Mouse (Mus musculus) testis, postnatal 10 days (tissue): ENCODE results near the gene Serpina6.

Experiments
- DNase-seq: peaks from one replicate; pipeline ENCODE4 v3.0.0; 2021; ENCODE audit warnings: low spot score

The Serpina6 gene

GRCm38 (mm10) chr12:103655123-103656044 lies 1.6 kb downstream of the Serpina6 start:
- no peak for DNase-seq

DNA sequence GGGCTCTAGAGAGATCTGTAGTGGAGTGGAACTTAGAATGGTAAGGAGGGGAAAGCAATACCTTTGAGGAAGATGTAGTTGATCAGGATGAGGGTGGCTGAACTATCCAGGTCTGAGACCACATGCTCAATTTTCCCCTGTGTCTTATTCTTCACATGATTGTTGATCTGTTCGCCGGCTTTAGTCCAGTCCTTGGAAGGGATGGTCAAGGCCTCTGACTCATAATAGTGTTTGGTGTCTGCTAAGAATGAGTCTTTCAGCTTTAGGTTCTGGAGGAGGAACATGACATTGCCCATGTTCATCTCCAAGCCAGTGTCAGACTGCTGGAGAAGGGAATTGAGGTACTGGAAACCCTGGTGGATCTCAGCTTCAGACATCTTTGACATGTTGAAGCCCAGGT lies 3.2 kb downstream of the Serpina6 start:
- DNase-seq: no peak

GRCm38 (mm10) chr12:103646314-103646713 lies 10.7 kb downstream of the Serpina6 start:
- DNase-seq: no peak

DNA sequence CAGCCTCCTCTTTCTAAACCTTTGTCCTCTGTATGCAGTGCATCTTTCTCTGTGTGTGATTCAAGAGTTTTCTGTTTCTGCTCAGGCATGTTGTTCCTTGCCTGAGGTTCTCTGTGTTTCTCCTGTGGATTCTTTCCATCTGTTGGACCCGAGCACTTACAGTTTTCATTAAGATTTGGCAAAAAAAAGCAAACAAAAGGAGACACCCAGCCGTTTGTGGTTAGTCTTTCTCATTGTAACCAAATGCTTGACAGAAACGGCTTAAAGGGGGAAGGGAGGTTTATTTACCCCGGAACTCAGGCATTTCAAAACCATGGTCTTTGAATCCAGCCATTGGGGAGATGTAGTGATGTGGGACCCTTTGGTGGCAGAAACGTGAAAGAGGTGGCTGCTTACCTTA lies 12.4 kb downstream of the Serpina6 start:
- no peak for DNase-seq

GRCm38 (mm10) chr12:103643818-103644217 lies 13.2 kb downstream of the Serpina6 start:
- DNase-seq: no peak

GRCm38 (mm10) chr12:103643336-103643735 lies 13.7 kb downstream of the Serpina6 start:
- peak; percentile 95 for DNase-seq

DNA sequence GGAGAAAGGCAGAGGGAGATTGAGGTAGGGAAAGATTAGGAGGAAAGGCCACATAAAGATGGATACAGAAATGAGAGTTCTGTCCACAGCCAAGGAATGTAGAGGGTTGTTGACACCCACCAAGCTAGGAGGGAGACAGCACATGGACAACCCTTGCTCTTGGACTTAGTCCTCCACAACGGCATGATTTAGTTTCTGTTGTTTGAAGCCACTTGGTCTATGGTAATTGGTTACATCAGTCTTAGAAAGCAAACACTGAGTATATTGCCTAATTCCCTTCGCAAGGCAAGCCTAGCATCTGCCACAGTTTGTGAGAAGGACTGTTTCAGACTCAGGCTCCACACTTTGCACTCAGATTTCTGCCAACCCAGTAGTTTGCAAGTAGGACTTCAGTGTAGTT lies 21.2 kb downstream of the Serpina6 start:
- DNase-seq: no peak

GRCm38 (mm10) chr12:103634430-103634829 lies 22.6 kb downstream of the Serpina6 start:
- no peak for DNase-seq

DNA sequence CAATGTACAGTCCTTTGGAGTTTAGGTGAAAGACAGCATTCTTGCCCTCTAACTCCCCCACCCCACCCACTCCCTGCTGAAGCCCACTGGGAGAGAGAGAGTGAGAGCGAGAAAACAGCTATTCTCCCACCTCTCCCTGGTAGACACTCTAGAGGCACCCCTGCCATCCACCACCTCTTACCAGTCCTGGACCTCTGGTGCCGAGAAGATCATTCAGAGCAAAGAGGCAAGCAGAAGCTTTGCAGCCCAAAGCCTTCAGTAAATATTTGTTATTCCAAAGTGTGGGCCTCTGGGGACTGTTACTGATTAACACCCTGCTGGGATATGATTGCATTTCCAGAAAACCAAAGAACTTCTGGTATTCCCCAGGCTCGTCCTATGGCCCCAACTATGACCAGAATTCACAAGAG lies 25.8 kb downstream of the Serpina6 start, which contains the start of gene Serpina10:
TSS of gene Serpina10 (minus strand) at position 242 of the 410 bp plus-strand sequence.
- DNase-seq: no peak

GRCm38 (mm10) chr12:103616860-103617261 lies 40.2 kb downstream of the Serpina6 start:
- no peak for DNase-seq

- no peak for DNase-seq
Observed at GRCm38 (mm10) chr12:103615734-103616133, 41.3 kb downstream of the Serpina6 start.

- DNase-seq: no peak
Observed at GRCm38 (mm10) chr12:103615141-103615540, 41.9 kb downstream of the Serpina6 start.

- no peak for DNase-seq
Observed at GRCm38 (mm10) chr12:103601839-103602238, 55.2 kb downstream of the Serpina6 start.

GRCm38 (mm10) chr12:103600364-103600763 lies 56.6 kb downstream of the Serpina6 start:
- no peak for DNase-seq

DNA sequence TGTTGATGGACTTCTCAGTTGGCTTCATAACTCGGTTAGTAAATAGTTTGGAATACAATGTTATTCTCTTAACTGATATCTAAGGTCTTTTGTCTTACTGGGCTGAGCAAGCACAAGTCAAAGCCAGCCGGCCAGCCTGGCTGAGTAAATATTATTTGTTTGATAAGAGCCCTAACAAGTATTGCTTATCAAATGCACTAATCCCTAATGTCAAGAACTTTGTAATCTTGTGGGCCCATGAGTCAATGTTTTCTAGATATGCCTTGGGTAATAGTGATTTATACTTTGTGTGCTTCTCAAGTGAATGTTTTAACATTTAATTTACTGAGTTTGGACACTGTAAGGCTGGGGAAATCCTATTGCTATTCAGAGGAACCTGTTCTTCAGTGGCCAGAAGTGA lies 58.6 kb downstream of the Serpina6 start:
- no peak for DNase-seq
